Mouse (Mus musculus): ENCODE results near the gene Limch1.

- TF ChIP-seq CTCF (IDR thresholded peaks at IDR 0.05; ENCODE audit: low read depth, low read length) = no peak
- no peak for TF ChIP-seq POLR2A (IDR thresholded peaks at IDR 0.05; ENCODE audit: borderline replicate concordance, low read depth, low read length)
Measured at GRCm38 (mm10) chr5:66854263-66854662, 108.6 kb downstream of the Limch1 start.

All from bone marrow macrophage, adult 2 months (primary cell).